Mouse (Mus musculus): ENCODE measurements around the gene Ccdc187.

Ccdc187 gene

GRCm38 (mm10) chr2:26315925-26316311 lies 21.6 kb upstream of the Ccdc187 start:
- DNase-seq: peak; percentile 91

DNA sequence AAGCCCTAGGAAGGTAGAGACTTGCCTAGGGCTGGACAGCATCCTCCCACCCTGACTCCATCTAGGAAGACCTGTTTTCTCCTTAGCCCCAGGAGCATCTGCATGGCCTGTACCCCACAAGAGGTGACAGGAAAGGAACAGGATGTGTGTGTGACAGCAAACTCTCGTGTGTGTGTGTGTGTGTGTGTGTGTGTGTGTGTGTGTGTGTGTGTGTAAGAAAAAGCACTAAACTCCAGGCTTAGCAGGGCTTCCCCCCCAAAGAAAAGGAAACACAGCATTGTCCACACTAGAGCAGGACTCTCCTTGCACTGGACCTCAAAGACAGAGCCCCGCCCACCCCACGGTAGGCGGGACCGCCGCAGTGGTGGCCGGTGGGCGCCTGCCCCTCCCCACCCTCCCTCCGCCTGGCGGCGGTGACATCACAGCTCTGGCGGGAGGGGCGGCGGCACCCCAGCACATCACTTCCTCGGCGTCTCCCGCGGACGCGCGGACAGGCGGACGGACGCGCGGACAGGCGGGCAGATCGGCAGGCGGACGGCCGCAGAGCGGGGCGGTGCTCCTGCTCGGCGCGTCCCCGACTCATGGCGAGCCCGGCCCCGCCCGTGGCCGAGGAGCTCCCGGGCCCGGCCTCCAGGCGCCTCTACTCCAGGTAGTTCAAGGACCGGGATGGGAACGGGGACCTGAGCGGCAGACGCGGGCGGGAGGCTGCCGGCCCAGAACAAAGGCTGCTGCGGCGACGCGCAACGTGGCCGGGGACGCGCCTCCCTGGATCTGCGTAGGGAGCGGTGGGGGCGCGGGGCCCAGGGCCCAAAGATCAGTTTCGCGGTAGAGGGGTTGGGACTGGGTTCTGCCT lies 20.9 kb upstream of the Ccdc187 start, which contains the start of gene Gpsm1:
Gene Gpsm1, plus strand, starts transcription at position 444 of the 853 bp plus-strand sequence.
- DNase-seq: peak; percentile 83

- peak; percentile 93 for DNase-seq
Observed at GRCm38 (mm10) chr2:26314281-26315071, 20.1 kb upstream of the Ccdc187 start.

DNA sequence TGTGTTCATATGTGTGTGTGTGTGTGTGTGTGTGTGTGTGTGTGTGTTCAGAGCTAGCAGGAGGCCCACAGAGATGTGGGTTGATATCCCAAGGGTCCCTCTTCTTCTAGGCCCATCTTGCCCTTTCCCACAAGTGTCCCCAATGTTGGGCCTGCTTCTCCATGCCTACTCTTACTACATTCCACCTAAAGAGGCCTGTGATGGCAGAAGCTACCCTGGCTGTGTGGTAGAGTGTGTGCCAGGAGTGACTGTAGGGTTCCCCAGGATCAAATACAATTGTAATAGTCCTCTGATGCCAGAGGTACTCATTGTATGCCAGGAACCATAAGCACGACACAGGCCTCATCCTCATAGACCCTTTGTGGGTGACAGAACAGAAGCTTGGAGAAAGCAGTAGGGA lies 19.0 kb upstream of the Ccdc187 start:
- no peak for DNase-seq

GRCm38 (mm10) chr2:26312812-26313211 lies 18.5 kb upstream of the Ccdc187 start:
- DNase-seq: peak; percentile 76

GRCm38 (mm10) chr2:26311936-26312335 lies 17.6 kb upstream of the Ccdc187 start:
- DNase-seq: no peak

- no peak for DNase-seq
Observed at GRCm38 (mm10) chr2:26309739-26310138, 15.4 kb upstream of the Ccdc187 start.

DNA sequence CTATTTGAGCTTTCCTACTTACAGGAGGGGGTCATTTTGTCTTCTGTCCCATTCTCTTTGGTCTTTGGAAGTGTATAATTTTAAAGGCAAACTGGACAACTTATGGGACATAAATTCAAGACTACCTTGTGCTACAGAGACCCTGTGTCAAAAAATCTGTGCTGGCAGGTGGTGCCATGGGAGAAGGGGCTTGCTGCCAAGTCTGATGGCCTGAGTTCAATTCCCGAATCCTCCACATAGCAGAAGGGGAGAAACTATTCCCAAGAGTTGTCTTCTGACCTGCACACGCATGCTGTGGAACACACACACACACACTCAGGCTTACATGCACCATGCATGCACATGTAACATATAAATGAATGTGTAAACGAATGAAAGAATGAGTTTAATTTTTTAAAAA lies 12.3 kb upstream of the Ccdc187 start:
- peak; percentile 15 for DNase-seq

DNA sequence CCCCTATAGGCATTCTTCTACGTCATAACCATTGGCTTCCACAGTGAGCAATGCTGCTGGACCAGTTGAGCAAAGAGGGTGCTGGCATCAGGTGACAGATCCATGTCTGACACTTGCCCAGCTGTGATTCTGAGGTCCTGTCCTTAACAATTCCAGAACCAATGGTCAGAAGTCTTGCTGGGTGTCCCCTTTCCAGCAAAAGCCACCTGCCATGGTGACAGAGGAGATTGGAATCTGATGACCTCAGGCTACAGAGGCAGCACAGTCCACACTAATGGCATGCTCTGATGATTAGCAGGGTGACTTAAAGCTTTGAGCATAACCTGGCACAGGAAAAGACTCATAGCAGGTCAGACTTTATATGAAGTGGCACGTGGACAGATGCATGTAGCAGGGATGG lies 11.2 kb upstream of the Ccdc187 start:
- DNase-seq: no peak

GRCm38 (mm10) chr2:26304711-26305110 lies 10.4 kb upstream of the Ccdc187 start:
- peak; percentile 21 for DNase-seq

- peak; percentile 32 for DNase-seq
Observed at GRCm38 (mm10) chr2:26302005-26302503, 7.7 kb upstream of the Ccdc187 start.

DNA sequence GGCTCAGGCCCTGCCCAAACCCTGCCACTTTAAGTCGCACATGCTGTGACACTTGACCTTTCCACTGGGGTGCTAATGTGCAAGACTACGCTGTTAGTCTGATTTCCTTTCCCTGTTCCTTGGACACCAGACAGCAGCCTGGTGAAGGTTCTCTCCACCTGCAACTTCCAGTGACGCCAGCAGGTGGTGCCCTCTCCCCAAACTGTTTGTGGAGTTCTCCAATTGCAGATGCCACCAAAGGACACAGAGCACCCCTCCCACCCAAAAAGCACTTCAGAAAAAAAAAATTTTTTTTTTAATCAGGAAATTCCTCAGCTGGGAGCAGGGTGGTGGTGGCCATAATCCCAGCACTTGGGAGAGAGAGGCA lies 6.4 kb upstream of the Ccdc187 start:
- DNase-seq: peak; percentile 96

DNA sequence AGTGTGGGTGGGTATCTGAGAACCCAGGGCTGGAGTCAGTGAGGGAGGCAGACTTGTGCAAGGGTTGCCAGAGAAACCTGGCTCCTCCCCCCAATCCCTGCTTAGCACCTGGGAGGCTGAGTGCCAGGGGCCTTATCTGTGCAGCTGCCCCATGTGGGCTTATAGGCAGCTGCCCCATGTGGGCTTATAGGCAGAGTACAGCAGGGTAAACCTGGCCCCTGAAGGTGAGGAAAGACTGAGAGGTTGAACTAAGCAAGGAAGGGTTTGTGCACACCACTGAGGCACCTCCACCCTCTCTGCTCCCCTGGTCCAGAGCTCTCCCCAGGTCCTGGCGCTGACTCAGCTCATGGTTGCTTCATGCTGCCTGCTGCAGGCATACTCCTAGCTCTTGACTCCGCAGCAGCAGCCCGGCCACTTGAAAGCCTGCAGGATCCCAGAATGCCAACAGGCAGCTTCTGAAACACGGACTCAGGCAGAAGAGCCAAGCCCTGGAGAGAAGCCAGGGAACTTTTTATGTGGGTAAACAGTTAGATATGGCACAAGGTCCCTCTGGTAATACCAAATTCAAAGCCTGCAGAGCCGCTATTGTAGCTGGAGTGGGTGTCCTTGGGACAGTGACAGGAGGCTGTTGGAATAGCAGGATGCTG lies 5.9 kb upstream of the Ccdc187 start:
- no peak for DNase-seq

DNA sequence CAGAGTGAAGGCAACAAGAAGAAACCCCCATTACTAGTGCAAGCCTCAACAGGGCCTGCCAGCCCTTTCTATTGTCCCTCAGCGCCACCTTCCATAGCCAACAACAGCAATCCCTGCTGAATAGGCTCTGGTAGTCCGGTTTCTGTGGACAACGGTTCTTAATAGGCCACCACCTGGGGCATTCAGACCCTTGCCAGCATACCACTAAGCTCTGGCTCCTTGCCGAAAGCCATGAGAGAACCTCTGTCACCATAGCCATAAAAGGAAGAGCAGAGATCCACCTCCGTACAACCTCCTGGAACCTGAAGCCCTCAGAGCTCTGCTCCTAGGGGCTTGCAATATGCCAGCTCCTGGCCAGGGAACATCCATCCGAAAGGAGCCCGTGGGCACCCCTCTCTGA lies 5.0 kb upstream of the Ccdc187 start:
- DNase-seq: peak; percentile 85

DNA sequence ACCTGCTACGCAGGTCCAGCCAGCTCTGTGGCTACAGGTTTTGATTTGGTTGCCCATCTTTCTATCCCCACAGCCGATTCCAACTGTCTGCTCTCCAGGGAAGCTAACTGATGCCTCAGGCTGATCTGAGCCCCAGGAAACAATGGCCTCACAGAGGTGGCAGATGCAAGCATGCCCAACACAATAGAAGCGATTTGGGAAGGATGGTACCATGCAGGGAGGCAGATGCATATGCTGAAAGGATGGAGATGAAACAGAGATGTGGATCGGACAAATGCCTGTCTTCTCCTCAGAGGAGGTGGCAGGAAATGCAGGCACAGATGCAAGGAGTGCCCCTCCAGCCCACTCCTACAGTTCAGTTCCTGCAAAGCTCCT lies 4.5 kb upstream of the Ccdc187 start:
- no peak for DNase-seq

GRCm38 (mm10) chr2:26298208-26298855 lies 4.0 kb upstream of the Ccdc187 start:
- DNase-seq: peak; percentile 72

DNA sequence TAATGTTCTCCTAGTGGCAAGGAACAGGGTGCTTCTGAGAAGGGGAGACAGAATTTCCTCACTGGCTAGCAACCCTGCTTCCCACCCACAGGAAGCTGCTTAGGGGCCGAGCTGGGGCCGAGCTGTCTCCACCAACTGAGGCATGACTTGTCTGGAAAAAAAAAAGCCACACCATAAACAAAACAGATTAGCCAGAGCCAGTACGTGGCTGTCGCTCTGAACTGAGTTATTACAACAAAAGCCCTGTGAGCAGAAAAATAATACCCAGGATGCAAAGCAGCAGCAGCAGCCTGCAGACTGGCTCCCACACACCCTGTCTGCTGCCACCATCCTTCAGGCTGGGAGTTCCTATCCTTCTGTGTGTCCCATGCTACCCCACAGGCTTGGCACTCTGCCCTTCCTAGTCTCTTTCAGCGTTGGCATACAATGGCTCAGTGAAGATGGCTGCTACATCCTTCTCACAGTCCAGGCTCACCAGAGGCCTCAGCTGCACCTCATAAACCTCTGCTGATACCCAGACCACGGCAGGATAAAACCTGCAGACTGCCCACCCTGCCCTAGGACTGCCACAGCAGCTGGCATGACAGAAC lies 2.3 kb upstream of the Ccdc187 start:
- DNase-seq: peak; percentile 60

DNA sequence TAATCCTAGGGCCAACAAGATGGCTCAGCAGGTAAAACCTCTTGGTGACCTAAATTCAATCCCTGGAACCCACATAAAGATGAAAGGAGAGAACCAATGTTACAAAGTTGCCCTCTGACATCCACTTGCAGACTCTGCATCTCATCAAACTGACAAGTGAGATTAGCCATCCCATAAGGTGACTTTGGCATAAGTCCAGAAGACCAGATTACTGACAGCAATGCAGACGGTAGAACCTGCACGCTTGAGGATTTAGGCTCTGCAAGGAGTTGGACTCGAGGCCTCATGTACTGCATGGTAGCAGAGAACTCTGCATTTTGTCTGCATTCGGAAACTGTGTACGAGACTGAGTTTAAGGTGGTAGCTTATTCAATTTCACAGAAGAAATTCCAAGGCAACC lies 4.2 kb downstream of the Ccdc187 start:
- DNase-seq: peak; percentile 36

GRCm38 (mm10) chr2:26286391-26286790 lies 8.0 kb downstream of the Ccdc187 start:
- DNase-seq: no peak

DNA sequence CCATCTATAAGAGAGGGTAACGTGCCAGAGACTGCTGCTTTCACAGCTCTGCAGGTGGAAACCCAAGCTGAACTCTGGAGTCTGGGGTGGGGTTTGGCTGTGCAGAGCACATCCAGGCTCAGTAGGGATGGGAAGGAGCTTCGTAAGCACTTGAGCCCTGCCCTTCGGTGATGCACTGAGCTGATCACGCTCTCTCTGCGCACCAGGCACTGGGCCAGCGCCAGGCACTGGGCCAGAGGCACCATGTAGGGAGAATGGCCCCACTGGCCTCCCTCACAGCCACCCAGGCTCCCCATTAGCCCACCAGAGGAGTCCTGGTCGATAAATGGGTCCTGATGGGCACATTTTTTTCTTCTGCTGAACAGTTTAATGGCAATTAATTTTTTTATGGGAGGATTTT lies 8.6 kb downstream of the Ccdc187 start:
- DNase-seq: no peak

GRCm38 (mm10) chr2:26280594-26280993 lies 13.8 kb downstream of the Ccdc187 start:
- DNase-seq: no peak

DNA sequence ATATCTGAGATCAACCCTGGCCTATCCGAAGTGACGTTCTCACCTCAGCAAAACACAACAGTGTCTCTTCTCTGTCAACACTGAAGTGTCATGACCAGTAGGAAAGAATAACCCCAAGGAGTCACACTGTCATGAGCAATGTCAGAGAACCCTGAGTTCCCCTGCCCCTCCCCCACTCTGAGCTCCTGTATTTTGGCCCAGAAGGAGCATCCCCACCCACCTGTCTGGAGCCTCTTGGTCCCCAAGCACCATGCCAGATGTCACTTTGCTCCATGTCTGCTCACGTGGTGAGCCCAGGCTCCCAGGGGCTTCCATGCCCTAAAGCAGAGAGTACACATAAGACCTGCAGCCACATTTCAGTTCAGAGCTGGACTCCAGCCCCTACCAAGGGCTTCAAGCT lies 14.6 kb downstream of the Ccdc187 start:
- DNase-seq: no peak
